Mouse (Mus musculus) thymus, adult 2 months (tissue): ENCODE measurements around the gene Papolb.

Source experiments
- CTCF ChIP-seq: fragments of 200-500 bp; IDR thresholded peaks from 2 replicates; pipeline ENCODE4 v1.5.1; 2012; ENCODE audit warnings: mild to moderate bottlenecking, control low read depth, low read length, moderate library complexity, borderline replicate concordance; ENCODE audit not compliant: control insufficient read depth, poor library complexity, insufficient read depth; ENCODE audit errors: extremely low read depth
- POLR2A ChIP-seq: fragments of 200-500 bp; IDR thresholded peaks from 2 replicates; pipeline ENCODE4 v1.6.1; 2012; ENCODE audit warnings: mild to moderate bottlenecking, low read length, control low read depth, moderate library complexity; ENCODE audit not compliant: control insufficient read depth, poor library complexity, insufficient read depth; ENCODE audit errors: extremely low read depth

DNA sequence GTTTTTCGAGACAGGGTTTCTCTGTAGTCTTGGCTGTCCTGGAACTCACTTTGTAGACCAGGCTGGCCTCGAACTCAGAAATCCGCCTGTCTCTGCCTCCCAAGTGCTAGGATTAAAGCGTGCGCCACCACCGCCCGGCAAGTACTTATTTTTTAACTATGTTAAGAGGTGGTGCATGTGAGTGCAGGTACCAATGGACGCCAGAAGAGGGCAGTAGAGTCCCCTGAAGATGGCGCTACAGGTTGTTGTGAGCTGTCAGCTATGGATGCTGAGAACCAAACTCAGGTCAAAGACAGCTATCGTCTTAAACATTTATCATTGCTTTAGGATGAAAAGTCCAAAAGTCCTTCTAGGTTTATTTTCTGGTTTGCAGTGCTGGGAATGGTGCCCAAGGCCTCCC, 48.3 kb upstream of the Papolb start:
- no peak for TF ChIP-seq CTCF
- TF ChIP-seq POLR2A = no peak
